8 mouse cellular contexts compared by ENCODE assay signal in genomic region chr17:34586796-34587422, GRCm38 (mm10). TPM values are rescaled to one million over a fixed set of nuclear protein-coding genes. Genes with fewer than 3 reads are reported as not detected.
DNase-seq lines count a peak whose midpoint lies in the region; ATAC-seq and TF ChIP-seq lines count a peak whose summit lies in the region.

No protein-coding gene starts in this region.

- H3K36me3 ChIP-seq in forebrain, embryonic 12.5 days (replicated peaks) = no peaks in the 10 kb centered on the region
- H3K36me3 ChIP-seq in liver, embryonic 15.5 days (replicated peaks) = no peaks in the 10 kb centered on the region
- no peaks in the 10 kb centered on the region for H3K36me3 ChIP-seq in stomach, postnatal 0 days (ENCODE audit: control insufficient read depth, insufficient read depth, low read length)

- peak overlapping the region; percentile 99 for H3K27ac ChIP-seq in forebrain, embryonic 12.5 days
- H3K27ac ChIP-seq in liver, embryonic 15.5 days (replicated peaks) = peak overlapping the region; percentile 86
- peak overlapping the region; percentile 86 for H3K27ac ChIP-seq in stomach, postnatal 0 days (replicated peaks)

- DNase-seq in ES-CJ7 (ENCODE audit: low read depth, low spot score) = peak; percentile 88
- DNase-seq in heart, postnatal 10 days = peak; percentile 84 to 87
- DNase-seq in kidney, postnatal 36 days = peak; percentile 89 to 95
- DNase-seq in neural tube, embryonic 10.5 days (ENCODE audit: extremely low spot score, low spot score) = peak; percentile 96
- peak; percentile 79 for DNase-seq in stomach, postnatal 0 days (ENCODE audit: low spot score)

- H3K9ac ChIP-seq in forebrain, embryonic 12.5 days = peak overlapping the region; percentile 87
- peak overlapping the region; percentile 91 for H3K9ac ChIP-seq in liver, embryonic 15.5 days
- peak overlapping the region; percentile 89 for H3K9ac ChIP-seq in stomach, postnatal 0 days (ENCODE audit: low read length)

- H3K27me3 ChIP-seq in forebrain, embryonic 12.5 days = no peaks in the 10 kb centered on the region
- peaks cover 12% of the 10 kb centered on the region; the same call in 1 of the 2 replicates for H3K27me3 ChIP-seq in liver, embryonic 15.5 days
- no peaks in the 10 kb centered on the region for H3K27me3 ChIP-seq in stomach, postnatal 0 days (ENCODE audit: control insufficient read depth, insufficient read depth, low read length)

- TF ChIP-seq CTCF in stomach, postnatal 0 days (IDR thresholded peaks at IDR 0.05; ENCODE audit: low read depth) = no peak

- WGBS in forebrain, embryonic 12.5 days = under 1% methylated on average over 38 of the region's 38 CpGs
- WGBS in liver, embryonic 15.5 days (ENCODE audit: insufficient replicate concordance) = under 1% methylated on average over 38 of the region's 38 CpGs
- under 1% methylated on average over 38 of the region's 38 CpGs for WGBS in stomach, postnatal 0 days

- peak overlapping the region; percentile 89 for H3K4me2 ChIP-seq in forebrain, embryonic 12.5 days
- H3K4me2 ChIP-seq in liver, embryonic 15.5 days = peak overlapping the region; percentile 100
- peak overlapping the region; percentile 99 for H3K4me2 ChIP-seq in stomach, postnatal 0 days (replicated peaks; ENCODE audit: low read depth)

- no peak for TF ChIP-seq EP300 in stomach, postnatal 0 days (optimal IDR thresholded peaks at IDR 0.05)

- H3K4me1 ChIP-seq in forebrain, embryonic 12.5 days = peaks cover 49% of the 10 kb centered on the region
- peaks cover 53% of the 10 kb centered on the region for H3K4me1 ChIP-seq in liver, embryonic 15.5 days (replicated peaks)
- H3K4me1 ChIP-seq in stomach, postnatal 0 days (replicated peaks; ENCODE audit: control insufficient read depth, insufficient read depth) = peaks cover 9% of the 10 kb centered on the region

- peak; percentile 40 for ATAC-seq in cerebellum, adult (ENCODE audit: insufficient number of reproducible peaks, low FRiP score, low TSS enrichment)
- peak; percentile 81 for ATAC-seq in forebrain, embryonic 12.5 days (ENCODE audit: low FRiP score)
- ATAC-seq in liver, embryonic 15.5 days (ENCODE audit: insufficient read depth) = peak; percentile 81
- ATAC-seq in stomach, postnatal 0 days (ENCODE audit: low FRiP score, low TSS enrichment) = peak; percentile 76

- H3K4me3 ChIP-seq in forebrain, embryonic 12.5 days (replicated peaks) = peak overlapping the region; percentile 60
- H3K4me3 ChIP-seq in liver, embryonic 15.5 days (replicated peaks) = peak overlapping the region; percentile 91
- peak overlapping the region; percentile 73 for H3K4me3 ChIP-seq in stomach, postnatal 0 days (ENCODE audit: low read depth, low read length)

- no peaks in the 10 kb centered on the region for H3K9me3 ChIP-seq in forebrain, embryonic 12.5 days
- H3K9me3 ChIP-seq in liver, embryonic 15.5 days (replicated peaks) = no peaks in the 10 kb centered on the region
- H3K9me3 ChIP-seq in stomach, postnatal 0 days (ENCODE audit: control insufficient read depth, low read length) = no peaks in the 10 kb centered on the region

- intact Hi-C loops in heart, postnatal 10 days (cut with DNase I) = loop anchor here (2.0 kb wide), 1 partner anchor 20 kb away; no protein-coding TSS in a partner anchor

RNA-seq across cellular contexts. Expression of gene Gpsm3, which starts 2.7 kb away (rescaled TPM):
- polyA plus RNA-seq in forebrain, embryonic 12.5 days (2016; fragmentation: Nextera tagmentation; extraction: Ambion mirVana) = 2.0 and 2.7 TPM in 2 replicates
- total RNA-seq in heart, postnatal 10 days (2021) = 1 to 10 TPM; 5.1 to 5.6 TPM
- 14.9 and 17.6 TPM in 2 replicates for polyA plus RNA-seq in liver, embryonic 15.5 days (2015; fragmentation: Nextera tagmentation; extraction: Ambion mirVana)
- polyA plus RNA-seq in stomach, postnatal 0 days (2015; fragmentation: Nextera tagmentation; extraction: Ambion mirVana) = 7.8 and 8.2 TPM in 2 replicates

RNA-seq across cellular contexts. Expression of gene Pbx2, which starts 4.2 kb away (rescaled TPM):
- polyA plus RNA-seq in forebrain, embryonic 12.5 days (2016; fragmentation: Nextera tagmentation; extraction: Ambion mirVana) = 16.6 and 17.8 TPM in 2 replicates
- total RNA-seq in heart, postnatal 10 days (2021) = 10 to 100 TPM; 26.1 to 30.4 TPM
- polyA plus RNA-seq in liver, embryonic 15.5 days (2015; fragmentation: Nextera tagmentation; extraction: Ambion mirVana) = 2.4 and 2.8 TPM in 2 replicates
- 4.3 and 4.6 TPM in 2 replicates for polyA plus RNA-seq in stomach, postnatal 0 days (2015; fragmentation: Nextera tagmentation; extraction: Ambion mirVana)

RNA-seq across cellular contexts. Expression of gene Ager, which starts 10.8 kb away (rescaled TPM):
- 2.6 and 2.9 TPM in 2 replicates for polyA plus RNA-seq in forebrain, embryonic 12.5 days (2016; fragmentation: Nextera tagmentation; extraction: Ambion mirVana)
- total RNA-seq in heart, postnatal 10 days (2021) = 1 to 10 TPM; 1.1 to 1.6 TPM
- 0.70 and 0.88 TPM in 2 replicates for polyA plus RNA-seq in liver, embryonic 15.5 days (2015; fragmentation: Nextera tagmentation; extraction: Ambion mirVana)
- polyA plus RNA-seq in stomach, postnatal 0 days (2015; fragmentation: Nextera tagmentation; extraction: Ambion mirVana) = 1.5 and 1.8 TPM in 2 replicates

RNA-seq across cellular contexts. Expression of gene Rnf5, which starts 16.6 kb away (rescaled TPM):
- polyA plus RNA-seq in forebrain, embryonic 12.5 days (2016; fragmentation: Nextera tagmentation; extraction: Ambion mirVana) = 241 and 247 TPM in 2 replicates
- total RNA-seq in heart, postnatal 10 days (2021) = 10 to 100 TPM; 37.0 to 39.2 TPM
- polyA plus RNA-seq in liver, embryonic 15.5 days (2015; fragmentation: Nextera tagmentation; extraction: Ambion mirVana) = 88.4 and 106 TPM in 2 replicates
- polyA plus RNA-seq in stomach, postnatal 0 days (2015; fragmentation: Nextera tagmentation; extraction: Ambion mirVana) = 82.9 and 83.6 TPM in 2 replicates

RNA-seq across cellular contexts. Expression of gene Agpat1, which starts 17.2 kb away (rescaled TPM):
- 70.5 and 73.9 TPM in 2 replicates for polyA plus RNA-seq in forebrain, embryonic 12.5 days (2016; fragmentation: Nextera tagmentation; extraction: Ambion mirVana)
- 10 to 100 TPM; 54.4 to 56.5 TPM for total RNA-seq in heart, postnatal 10 days (2021)
- 21.1 and 23.6 TPM in 2 replicates for polyA plus RNA-seq in liver, embryonic 15.5 days (2015; fragmentation: Nextera tagmentation; extraction: Ambion mirVana)
- 27.6 and 31.3 TPM in 2 replicates for polyA plus RNA-seq in stomach, postnatal 0 days (2015; fragmentation: Nextera tagmentation; extraction: Ambion mirVana)

Comparison
In these comparisons a context has a peak if more than half of its experiments do, and no peak if none do; other contexts are left out.
1. Peak in every context shown above with its lines: DNase-seq, ATAC-seq, H3K4me3 ChIP-seq and H3K27ac ChIP-seq.